Mouse (Mus musculus): ENCODE data around the gene Cep290. TPM values are rescaled to one million over a fixed set of nuclear protein-coding genes. Genes with fewer than 3 reads are reported as not detected.
A peak's percentile ranks its signal among the peaks of the same experiment; 100 is the strongest.
"Not testable (repeated sequence)": the region's sequence is repeated elsewhere in the genome, so short reads cannot be mapped to it uniquely, and the experiment has no call there.

Gene Cep290
- polyA plus RNA-seq, 1 experiment from 2014 or later: 5.2 TPM

GRCm38 (mm10) chr10:100556566-100557175 is 69.3 kb downstream of the Cep290 start:
- DNase-seq (ENCODE audit: low spot score): no peak
- Histone ChIP-seq H3K27ac (no peak overlapping the region), H3K4me3 (no peak overlapping the region), H3K9me3 (replicated peaks) (no peaks in the 10 kb centered on the region), H3K27me3 (ENCODE audit: low read depth, poor library complexity, severe bottlenecking) (no peaks in the 10 kb centered on the region), H3K36me3 (peaks cover 11% of the 10 kb centered on the region; the same call in 1 of the 2 replicates), H3K4me1 (no peaks in the 10 kb centered on the region)
- 87% methylated on average over 3 of the region's 3 CpGs for WGBS

- H3K4me3 ChIP-seq; H3K27me3 ChIP-seq (ENCODE audit: low read depth, poor library complexity, severe bottlenecking); H3K27ac ChIP-seq; H3K4me1 ChIP-seq; DNase-seq (ENCODE audit: low spot score); H3K9me3 ChIP-seq (replicated peaks): not testable (repeated sequence)
- 94% methylated on average over 3 of the region's 3 CpGs for WGBS
- peaks cover 30% of the 10 kb centered on the region for H3K36me3 ChIP-seq
Observed at GRCm38 (mm10) chr10:100560194-100560883, 73.0 kb downstream of the Cep290 start.

- Histone ChIP-seq H3K27ac (no peak overlapping the region), H3K9me3 (replicated peaks) (no peaks in the 10 kb centered on the region), H3K36me3 (peaks cover 44% of the 10 kb centered on the region), H3K27me3 (ENCODE audit: low read depth, poor library complexity, severe bottlenecking) (no peaks in the 10 kb centered on the region), H3K4me3 (no peak overlapping the region), H3K4me1 (no peaks in the 10 kb centered on the region)
- DNase-seq (ENCODE audit: low spot score): no peak
- WGBS: 92% methylated on average over 3 of the region's 3 CpGs
Observed at GRCm38 (mm10) chr10:100564112-100564511, 76.8 kb downstream of the Cep290 start.

GRCm38 (mm10) chr10:100571707-100572106 is 84.3 kb downstream of the Cep290 start:
- Histone ChIP-seq H3K27ac (no peak overlapping the region), H3K27me3 (ENCODE audit: low read depth, poor library complexity, severe bottlenecking) (no peaks in the 10 kb centered on the region), H3K4me3 (no peak overlapping the region), H3K36me3 (peaks cover 46% of the 10 kb centered on the region), H3K4me1 (no peaks in the 10 kb centered on the region), H3K9me3 (replicated peaks) (no peaks in the 10 kb centered on the region)
- DNase-seq (ENCODE audit: low spot score): no peak
- WGBS: 91% methylated on average over 3 of the region's 3 CpGs

- H3K36me3 ChIP-seq: peaks cover 50% of the 10 kb centered on the region
- no peak for DNase-seq (ENCODE audit: low spot score)
- H3K27ac ChIP-seq: no peak overlapping the region
- H3K9me3 ChIP-seq (replicated peaks): no peaks in the 10 kb centered on the region
- 91% methylated on average over 7 of the region's 7 CpGs for whole genome bisulfite sequencing
- H3K27me3 ChIP-seq (ENCODE audit: low read depth, poor library complexity, severe bottlenecking): no peaks in the 10 kb centered on the region
- no peaks in the 10 kb centered on the region for H3K4me1 ChIP-seq
- H3K4me3 ChIP-seq: no peak overlapping the region
Observed at GRCm38 (mm10) chr10:100574505-100575149, 87.3 kb downstream of the Cep290 start.

- Histone ChIP-seq H3K27me3 (ENCODE audit: low read depth, poor library complexity, severe bottlenecking) (no peaks in the 10 kb centered on the region), H3K4me3 (no peak overlapping the region), H3K27ac (no peak overlapping the region), H3K36me3 (peaks cover 50% of the 10 kb centered on the region), H3K4me1 (no peaks in the 10 kb centered on the region), H3K9me3 (replicated peaks) (no peaks in the 10 kb centered on the region)
- 94% methylated on average over 7 of the region's 7 CpGs for WGBS
- no peak for DNase-seq (ENCODE audit: low spot score)
Observed at GRCm38 (mm10) chr10:100575294-100575693, 87.9 kb downstream of the Cep290 start.

GRCm38 (mm10) chr10:100584178-100584577 is 96.8 kb downstream of the Cep290 start:
- DNase-seq (ENCODE audit: low spot score): no peak
- no peak overlapping the region for H3K27ac ChIP-seq
- H3K9me3 ChIP-seq (replicated peaks): no peaks in the 10 kb centered on the region
- WGBS: 92% methylated on average over 3 of the region's 3 CpGs
- no peak overlapping the region for H3K4me3 ChIP-seq
- H3K27me3 ChIP-seq (ENCODE audit: low read depth, poor library complexity, severe bottlenecking): no peaks in the 10 kb centered on the region
- peaks cover 8% of the 10 kb centered on the region; the same call in 1 of the 2 replicates for H3K4me1 ChIP-seq
- H3K36me3 ChIP-seq: peaks cover 5% of the 10 kb centered on the region

GRCm38 (mm10) chr10:100588524-100588923 is 101.2 kb downstream of the Cep290 start:
- peak overlapping the region; percentile 77 for H3K4me3 ChIP-seq
- peaks cover 5% of the 10 kb centered on the region for H3K36me3 ChIP-seq
- H3K4me1 ChIP-seq: peaks cover 8% of the 10 kb centered on the region; the same call in 1 of the 2 replicates
- DNase-seq (ENCODE audit: low spot score): no peak
- H3K27me3 ChIP-seq (ENCODE audit: low read depth, poor library complexity, severe bottlenecking): no peaks in the 10 kb centered on the region
- 52% methylated on average over 7 of the region's 7 CpGs for WGBS
- H3K9me3 ChIP-seq (replicated peaks): no peaks in the 10 kb centered on the region
- H3K27ac ChIP-seq: peak overlapping the region; percentile 85

- Histone ChIP-seq H3K27me3 (ENCODE audit: low read depth, poor library complexity, severe bottlenecking) (no peaks in the 10 kb centered on the region), H3K27ac (peak overlapping the region; percentile 85), H3K4me1 (peaks cover 8% of the 10 kb centered on the region; the same call in 1 of the 2 replicates), H3K4me3 (peak overlapping the region; percentile 77), H3K9me3 (replicated peaks) (no peaks in the 10 kb centered on the region), H3K36me3 (peaks cover 4% of the 10 kb centered on the region)
- under 1% methylated on average over 31 of the region's 31 CpGs for WGBS
- DNase-seq (ENCODE audit: low spot score): peak; percentile 92
Observed at GRCm38 (mm10) chr10:100588932-100589388, 101.6 kb downstream of the Cep290 start.

- H3K36me3 ChIP-seq: no peaks in the 10 kb centered on the region
- no peak for DNase-seq (ENCODE audit: low spot score)
- no peak within 1 kb of the TSS for H3K27ac ChIP-seq
- peaks cover 8% of the 10 kb centered on the region; the same call in 1 of the 2 replicates for H3K4me1 ChIP-seq
- no peaks in the 10 kb centered on the region for H3K9me3 ChIP-seq (replicated peaks)
- 87% methylated on average over 1 of the region's 1 CpGs for WGBS
- H3K27me3 ChIP-seq (ENCODE audit: low read depth, poor library complexity, severe bottlenecking): no peaks in the 10 kb centered on the region
- peak within 1 kb of the TSS; percentile 77 for H3K4me3 ChIP-seq
Observed at GRCm38 (mm10) chr10:100590323-100590722, 103.0 kb downstream of the Cep290 start, which contains the start of the genes 4930430F08Rik and 1700017N19Rik. Gene 4930430F08Rik, minus strand, starts transcription at chr10:100590423. Gene 1700017N19Rik, plus strand, starts transcription at chr10:100590484.

- H3K4me3 ChIP-seq: no peak overlapping the region
Observed at GRCm38 (mm10) chr10:100598339-100598738, 111.0 kb downstream of the Cep290 start.

GRCm38 (mm10) chr10:100603511-100603910 is 116.2 kb downstream of the Cep290 start:
- WGBS: 93% methylated on average over 9 of the region's 9 CpGs
- no peaks in the 10 kb centered on the region for H3K9me3 ChIP-seq (replicated peaks)
- H3K27ac ChIP-seq: no peak overlapping the region
- DNase-seq (ENCODE audit: low spot score): no peak
- no peak overlapping the region for H3K4me3 ChIP-seq
- H3K4me1 ChIP-seq: no peaks in the 10 kb centered on the region
- H3K36me3 ChIP-seq: no peaks in the 10 kb centered on the region
- no peaks in the 10 kb centered on the region for H3K27me3 ChIP-seq (ENCODE audit: low read depth, poor library complexity, severe bottlenecking)

More at GRCm38 (mm10) chr10:100598339-100598738, 111.0 kb downstream of the Cep290 start:
- Histone ChIP-seq H3K27me3 (ENCODE audit: low read depth, poor library complexity, severe bottlenecking) (no peaks in the 10 kb centered on the region), H3K36me3 (no peaks in the 10 kb centered on the region), H3K4me1 (no peaks in the 10 kb centered on the region), H3K27ac (no peak overlapping the region), H3K9me3 (replicated peaks) (no peaks in the 10 kb centered on the region)
- 90% methylated on average over 3 of the region's 3 CpGs for whole genome bisulfite sequencing
- DNase-seq (ENCODE audit: low spot score): no peak

GRCm38 (mm10) chr10:100604254-100604653 is 116.9 kb downstream of the Cep290 start:
- Histone ChIP-seq H3K9me3 (replicated peaks) (no peaks in the 10 kb centered on the region), H3K27me3 (ENCODE audit: low read depth, poor library complexity, severe bottlenecking) (no peaks in the 10 kb centered on the region), H3K27ac (no peak overlapping the region), H3K4me1 (no peaks in the 10 kb centered on the region), H3K4me3 (no peak overlapping the region), H3K36me3 (no peaks in the 10 kb centered on the region)
- WGBS: 76% methylated on average over 2 of the region's 2 CpGs
- no peak for DNase-seq (ENCODE audit: low spot score)
